Mouse (Mus musculus): Measurements from ENCODE around the gene Cd36. TPM values are rescaled to one million over a fixed set of nuclear protein-coding genes. Genes with fewer than 3 reads are reported as not detected.
"Not testable (repeated sequence)": the region's sequence is repeated elsewhere in the genome, so short reads cannot be mapped to it uniquely, and the experiment has no call there.

Gene Cd36
- 0.98 and 1.6 TPM in 2 replicates for total RNA-seq (2015)
- 0.92 and 2.9 TPM in 2 replicates for total RNA-seq (2017)

DNA sequence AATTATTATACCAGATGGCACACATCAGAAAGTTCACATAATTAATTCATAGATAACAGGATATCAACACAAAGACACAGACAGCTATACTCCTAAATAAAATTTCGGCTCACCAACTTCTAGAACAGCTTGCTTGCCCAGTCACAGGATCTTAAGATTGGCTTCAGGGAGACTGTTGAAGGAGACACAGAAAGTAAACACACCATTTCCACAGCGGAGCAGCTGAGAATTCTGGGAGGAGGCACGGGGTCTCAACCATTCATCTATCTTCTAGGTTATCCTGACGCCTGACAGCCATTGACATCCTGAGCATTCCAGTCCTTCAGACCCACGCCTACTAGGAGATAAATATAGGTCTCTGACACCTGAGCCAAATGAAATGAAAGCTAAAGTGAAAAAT is at the start of gene Cd36:
TSS of gene Cd36 (minus strand) at position 204 of the 400 bp plus-strand sequence.
- no peak for ATAC-seq (replicated peaks; ENCODE audit: poor library complexity)

DNA sequence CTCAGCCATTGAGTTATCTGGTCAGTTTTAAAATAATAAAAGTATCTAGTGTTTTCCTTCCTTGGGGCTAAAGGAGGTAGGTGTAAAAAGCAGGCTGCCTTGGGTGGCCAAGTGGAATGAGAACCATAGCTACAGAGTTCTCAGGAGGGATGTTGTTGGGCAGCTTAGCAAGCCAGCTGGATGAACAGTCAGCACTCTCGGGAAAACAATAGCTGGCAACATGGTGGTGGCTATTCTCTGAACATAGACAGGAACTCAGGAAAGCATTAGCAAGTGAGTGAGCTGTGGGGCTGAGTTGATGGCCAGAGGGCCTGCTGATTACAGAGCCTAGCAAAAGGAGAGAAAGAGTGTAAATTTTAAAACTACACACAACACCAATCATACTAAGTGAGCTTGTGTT is 45.9 kb upstream of the Cd36 start:
- ATAC-seq (replicated peaks; ENCODE audit: poor library complexity) = no peak

DNA sequence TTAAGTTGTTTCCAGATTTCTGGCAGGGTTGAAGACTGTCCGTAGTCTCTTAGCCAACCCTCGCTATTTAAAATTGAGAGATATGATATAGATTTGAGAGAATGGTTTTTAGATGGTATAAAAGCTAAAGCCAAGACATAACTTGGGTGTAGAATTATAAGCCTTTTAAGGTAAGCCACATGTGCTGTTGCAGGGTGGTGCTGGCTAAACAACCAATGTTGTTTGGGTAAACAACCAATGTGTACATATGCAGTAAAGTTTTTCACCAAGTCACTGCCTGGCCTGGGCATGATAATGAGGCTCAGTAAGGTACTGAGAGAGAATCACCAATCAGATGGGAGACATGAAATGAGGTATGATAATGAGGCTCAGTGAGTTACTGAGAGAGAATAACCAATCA is 43.0 kb upstream of the Cd36 start:
- ATAC-seq (replicated peaks; ENCODE audit: poor library complexity) = not testable (repeated sequence)

DNA sequence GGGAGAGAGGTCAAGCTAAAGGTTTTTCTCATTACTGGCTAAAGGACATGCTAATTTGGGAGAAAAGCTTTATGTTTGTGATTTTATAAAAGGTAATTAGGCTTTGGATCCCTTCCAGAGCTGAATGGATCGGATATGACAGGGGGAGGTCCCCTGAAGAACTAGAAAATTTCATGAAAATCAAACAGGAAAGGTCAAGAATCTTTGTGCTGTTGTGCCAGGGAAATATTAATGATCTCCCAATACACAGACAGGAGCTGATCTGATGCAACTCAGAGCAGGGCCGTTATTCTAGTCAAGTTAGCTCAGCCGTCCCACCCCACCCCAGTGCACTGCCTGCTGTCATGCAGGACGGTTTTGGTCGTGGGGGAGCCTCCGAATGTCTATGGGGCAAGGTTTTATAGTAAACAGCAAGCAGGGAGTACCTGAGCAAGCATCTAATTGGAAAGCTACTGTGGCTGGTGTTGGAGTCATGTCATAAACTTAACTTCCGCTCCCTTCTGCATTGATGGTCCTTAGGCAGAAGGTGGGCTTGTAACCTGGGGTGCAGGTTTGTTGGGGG is 40.5 kb upstream of the Cd36 start:
- no peak for ATAC-seq (replicated peaks; ENCODE audit: poor library complexity)

DNA sequence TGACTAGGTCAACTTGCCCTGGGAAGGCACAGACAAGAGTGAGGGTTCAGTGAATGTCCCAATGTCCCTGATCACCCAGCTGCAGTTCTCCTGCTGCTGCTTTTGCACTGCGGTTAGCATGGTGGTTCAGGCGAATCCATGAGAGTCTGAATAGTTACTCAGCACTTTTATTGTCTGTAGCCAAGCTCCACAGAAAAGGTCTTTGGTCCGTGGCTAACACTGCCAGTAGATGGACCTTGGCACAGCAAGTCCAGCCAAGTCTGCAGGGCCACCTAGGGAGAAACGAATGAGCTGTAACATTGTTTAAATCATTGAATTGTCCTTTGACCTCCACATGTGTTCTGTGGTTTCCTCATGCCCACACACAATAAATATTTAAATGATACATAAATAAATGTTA is 39.9 kb upstream of the Cd36 start:
- no peak for ATAC-seq (replicated peaks; ENCODE audit: poor library complexity)

DNA sequence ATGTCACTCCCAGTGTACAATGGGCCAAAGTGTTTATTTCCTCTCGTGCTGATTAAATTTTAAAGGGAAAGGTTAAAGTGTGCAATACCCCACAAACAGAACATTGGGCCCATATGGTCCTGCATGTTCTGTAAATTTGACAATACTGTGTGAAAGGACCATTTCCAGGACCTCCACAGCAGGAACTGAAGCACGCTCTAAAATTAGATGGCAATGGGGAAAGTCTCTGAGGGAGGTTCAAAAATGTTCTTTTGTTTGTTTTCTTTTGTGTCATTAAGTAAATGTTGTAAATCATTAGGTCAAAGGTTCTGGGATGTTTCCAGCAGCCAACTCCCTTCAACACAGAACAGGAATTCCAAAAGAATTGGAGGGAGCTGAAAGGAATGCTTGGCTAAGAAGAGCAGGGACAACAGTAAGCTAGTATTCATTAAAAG is 35.5 kb upstream of the Cd36 start:
- ATAC-seq (replicated peaks; ENCODE audit: poor library complexity) = no peak

DNA sequence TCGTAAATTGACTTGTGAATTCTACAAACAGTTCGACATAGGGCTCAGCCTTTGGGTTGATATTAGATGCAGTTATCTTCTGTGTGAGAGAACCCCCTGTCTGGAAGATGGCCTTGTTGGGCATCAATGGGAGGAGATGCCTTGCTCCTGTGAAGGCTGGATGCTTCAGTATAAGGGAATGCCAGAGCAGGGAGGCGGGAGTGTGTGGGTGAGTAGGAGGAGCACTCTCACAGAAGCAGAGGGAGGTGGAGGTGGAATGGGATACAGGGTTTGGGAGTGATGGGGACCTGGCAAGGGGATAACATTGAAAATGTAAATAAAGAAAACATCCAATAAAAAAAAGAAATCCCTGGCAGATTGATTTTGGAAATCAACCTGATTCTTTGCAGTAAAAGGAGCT is 35.0 kb upstream of the Cd36 start:
- no peak for ATAC-seq (replicated peaks; ENCODE audit: poor library complexity)

- no peak for ATAC-seq (replicated peaks; ENCODE audit: poor library complexity)
These were observed 30.4 kb upstream of the Cd36 start for GRCm38 (mm10) chr5:17918966-17919365.

DNA sequence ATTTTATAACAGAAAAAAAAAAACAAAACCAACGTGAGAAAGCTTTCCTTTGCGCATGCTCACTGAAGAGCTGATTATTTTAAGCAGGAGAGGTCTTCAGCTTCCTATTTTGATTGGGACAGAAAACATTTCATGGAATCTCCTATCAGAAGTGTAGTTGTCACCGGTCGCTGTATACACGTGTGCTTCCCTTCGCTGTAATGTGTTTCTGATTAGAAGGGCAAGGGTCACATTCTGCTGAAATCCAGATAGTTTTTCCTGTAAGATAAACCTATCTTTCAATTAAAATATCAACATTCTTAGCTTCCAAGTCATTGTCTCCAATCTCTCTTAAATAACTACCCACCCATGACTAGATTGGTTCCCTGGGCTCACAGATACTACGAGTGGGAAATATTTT is 16.2 kb upstream of the Cd36 start:
- no peak for ATAC-seq (replicated peaks; ENCODE audit: poor library complexity)

DNA sequence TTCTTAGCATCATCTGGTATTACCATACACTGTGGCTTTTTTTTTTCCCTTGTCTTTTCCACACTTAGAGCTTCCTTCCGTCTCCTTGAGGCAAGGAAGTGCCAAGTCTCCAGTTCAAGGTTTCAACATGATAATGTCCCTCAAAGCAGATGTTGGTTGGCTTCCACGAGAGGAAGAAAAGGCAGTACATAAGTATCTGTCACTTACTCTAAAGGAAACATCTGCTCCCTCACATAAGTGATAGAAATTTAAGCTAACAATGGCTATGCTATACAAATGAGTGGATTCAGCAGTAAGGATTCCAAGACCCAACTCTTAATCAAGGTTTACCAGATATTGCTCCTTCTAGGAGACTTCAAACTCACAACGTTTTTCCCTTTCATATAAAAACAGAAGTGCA is 10.3 kb upstream of the Cd36 start:
- no peak for ATAC-seq (replicated peaks; ENCODE audit: poor library complexity)

DNA sequence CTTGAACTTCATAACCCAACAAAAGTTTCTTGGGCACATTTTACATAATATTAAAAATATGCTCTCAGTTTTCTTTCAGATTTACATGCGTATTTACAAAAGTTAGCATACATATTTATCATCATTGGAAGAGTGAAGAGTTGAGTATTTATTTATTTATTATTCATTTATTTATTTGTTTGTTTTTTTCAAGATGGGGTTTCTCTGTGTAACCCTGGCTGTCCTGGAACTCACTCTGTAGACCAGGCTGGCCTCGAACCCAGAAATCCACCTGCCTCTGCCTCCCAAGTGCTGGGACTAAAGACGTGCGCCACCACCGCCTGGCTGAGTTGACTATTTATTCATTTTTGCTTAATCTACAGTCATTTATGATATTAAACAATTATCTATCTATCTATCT is 9.0 kb upstream of the Cd36 start:
- not testable (repeated sequence) for ATAC-seq (replicated peaks; ENCODE audit: poor library complexity)

GRCm38 (mm10) chr5:17893577-17894172 is 5.1 kb upstream of the Cd36 start:
- no peak for ATAC-seq (replicated peaks; ENCODE audit: poor library complexity)

GRCm38 (mm10) chr5:17889291-17889690 is 690 bp upstream of the Cd36 start:
- no peak for ATAC-seq (replicated peaks; ENCODE audit: poor library complexity)

DNA sequence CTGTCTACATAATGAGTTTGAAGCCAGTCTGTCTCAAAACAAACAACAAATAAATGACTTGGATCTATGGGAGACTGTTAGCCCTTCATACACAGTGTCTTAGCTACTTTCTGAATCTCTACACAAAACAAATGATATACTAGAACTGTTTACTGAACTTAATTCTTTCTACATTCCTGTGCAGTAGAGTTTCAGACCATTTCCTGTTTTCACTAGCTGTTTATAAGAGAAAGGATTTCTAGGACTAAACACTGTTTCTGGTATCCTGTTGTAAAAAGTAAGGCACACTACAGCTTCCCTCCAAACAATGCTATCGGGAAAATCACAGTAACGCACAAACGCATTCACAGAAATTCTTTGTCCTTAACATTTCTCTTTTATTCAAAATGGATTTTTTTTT is 2.2 kb downstream of the Cd36 start:
- no peak for ATAC-seq (replicated peaks; ENCODE audit: poor library complexity)

GRCm38 (mm10) chr5:17883357-17883875 is 5.2 kb downstream of the Cd36 start:
- ATAC-seq (replicated peaks; ENCODE audit: poor library complexity) = no peak

DNA sequence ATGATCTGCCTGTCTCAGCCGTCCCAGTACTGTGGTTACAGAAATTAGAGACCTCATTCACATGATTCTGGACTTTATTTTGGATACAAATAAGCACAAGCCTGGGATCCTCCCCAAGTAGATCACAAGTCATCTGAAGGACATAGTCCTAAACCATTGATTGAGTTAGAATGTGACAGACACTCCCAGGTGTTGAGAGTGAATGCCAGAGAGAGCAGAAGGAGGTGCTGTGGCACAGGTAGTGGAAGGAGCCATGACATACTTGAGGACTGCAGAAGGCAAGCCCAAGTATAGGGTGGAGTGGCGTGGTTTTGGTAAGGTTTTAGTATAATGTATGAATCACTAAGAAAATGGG is 7.1 kb downstream of the Cd36 start:
- ATAC-seq (replicated peaks; ENCODE audit: poor library complexity) = no peak

- peak; percentile 79 for ATAC-seq (replicated peaks; ENCODE audit: poor library complexity)
These were observed 7.6 kb downstream of the Cd36 start for GRCm38 (mm10) chr5:17880799-17881541.

DNA sequence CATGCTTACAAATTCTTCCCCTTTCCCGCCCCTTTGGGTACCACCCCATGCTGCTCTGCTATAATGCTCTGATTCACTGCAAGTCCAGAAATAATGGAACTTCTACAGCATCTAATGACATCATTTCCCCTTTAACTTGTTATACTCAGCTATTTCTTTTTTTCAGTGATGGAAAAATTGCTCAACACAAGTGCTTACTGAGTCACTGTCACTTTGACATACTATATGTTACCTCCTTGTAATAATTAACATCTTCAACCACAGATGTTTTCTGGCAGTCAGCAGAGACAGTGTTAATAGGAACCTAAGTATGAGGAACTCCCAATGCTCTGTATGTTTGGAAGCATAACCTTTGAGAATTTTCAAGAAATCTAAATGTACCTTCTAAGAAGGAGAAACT is 8.7 kb downstream of the Cd36 start:
- peak; percentile 9; the same call in 1 of the 2 replicates for ATAC-seq (replicated peaks; ENCODE audit: poor library complexity)

DNA sequence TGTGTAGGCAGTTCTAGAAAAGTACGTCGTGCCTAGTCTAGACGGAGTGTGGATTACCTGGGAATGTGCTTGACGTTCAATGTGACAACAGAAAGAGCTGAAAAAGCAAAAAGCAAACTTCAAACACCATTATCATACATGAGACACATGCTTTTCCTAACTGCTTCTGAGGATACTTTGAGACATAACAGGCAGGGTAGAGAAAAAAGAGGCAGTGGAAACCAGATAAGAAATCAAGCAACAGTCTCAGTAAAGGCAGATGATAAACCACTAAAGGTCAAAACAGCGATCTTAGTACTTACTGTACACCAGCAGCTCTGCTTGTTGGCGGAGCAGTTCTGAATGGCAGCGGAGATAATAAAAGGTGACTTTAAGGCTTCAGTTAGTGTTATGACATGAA is 11.6 kb downstream of the Cd36 start:
- ATAC-seq (replicated peaks; ENCODE audit: poor library complexity) = peak; percentile 67

GRCm38 (mm10) chr5:17876637-17877036 is 12.0 kb downstream of the Cd36 start:
- peak; percentile 16 for ATAC-seq (replicated peaks; ENCODE audit: poor library complexity)

- no peak for ATAC-seq (replicated peaks; ENCODE audit: poor library complexity)
These were observed 14.3 kb downstream of the Cd36 start for GRCm38 (mm10) chr5:17874335-17874734.

DNA sequence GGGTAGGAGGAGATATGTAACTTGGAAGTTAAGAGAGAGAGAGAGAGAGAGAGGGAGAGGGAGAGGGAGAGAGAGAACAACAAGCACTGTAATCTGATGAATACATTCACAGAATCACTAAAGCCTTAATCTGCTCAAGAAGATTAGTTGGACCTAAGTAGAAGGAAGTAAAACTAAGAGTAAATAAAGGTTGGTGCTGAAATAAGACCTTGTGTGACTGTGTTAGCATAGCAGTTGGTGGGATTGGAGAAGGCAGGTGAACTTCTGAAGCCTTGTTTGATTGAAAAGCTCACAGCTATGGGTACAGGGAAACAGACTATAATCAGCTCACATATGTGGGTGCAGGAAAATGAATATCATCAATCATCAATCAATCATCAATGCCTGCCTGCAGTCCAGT is 23.2 kb downstream of the Cd36 start:
- no peak for ATAC-seq (replicated peaks; ENCODE audit: poor library complexity)

Measured in megakaryocyte progenitor cell, adult 5-6 weeks (primary cell).